In genomic region chr6:111054001-111054975, GRCm38 (mm10) we compare ENCODE assay signal across 15 mouse cellular contexts.
A peak's percentile ranks its signal among the peaks of the same experiment; 100 is the strongest.
DNase-seq lines count a peak whose midpoint lies in the region; ATAC-seq and TF ChIP-seq lines count a peak whose summit lies in the region.
"Had no signal": no experiment of that assay in that cellular context is flagged by ENCODE, and none has a peak within 500 bp of the region (broad histone marks: within the 10 kb centered on the region; RNA-seq: fewer than 3 reads in every experiment).

No protein-coding gene starts in this region.

- no peaks in the 10 kb centered on the region for H3K27me3 ChIP-seq in midbrain, embryonic 14.5 days (ENCODE audit: control insufficient read depth, insufficient read depth, low read length)
- no peaks in the 10 kb centered on the region for H3K27me3 ChIP-seq in midbrain, embryonic 15.5 days (replicated peaks)
- H3K27me3 ChIP-seq: heart, embryonic 15.5 days; liver, embryonic 12.5 days had no signal

- TF ChIP-seq CTCF in left cerebral cortex, adult 2 months (IDR thresholded peaks at IDR 0.05) = no peak; the same call in 1 of the 2 replicates

- H3K4me1 ChIP-seq in midbrain, embryonic 14.5 days (ENCODE audit: control insufficient read depth, insufficient read depth, low read length) = no peaks in the 10 kb centered on the region
- H3K4me1 ChIP-seq in midbrain, embryonic 15.5 days = no peaks in the 10 kb centered on the region
- H3K4me1 ChIP-seq: heart, embryonic 15.5 days; liver, embryonic 12.5 days had no signal

- no peaks in the 10 kb centered on the region for H3K9me3 ChIP-seq in midbrain, embryonic 14.5 days (ENCODE audit: control insufficient read depth, low read length)
- H3K9me3 ChIP-seq in midbrain, embryonic 15.5 days = no peaks in the 10 kb centered on the region
- H3K9me3 ChIP-seq: heart, embryonic 15.5 days had no signal

- no peak for ATAC-seq in midbrain, embryonic 14.5 days (ENCODE audit: low FRiP score, low TSS enrichment)
- ATAC-seq in midbrain, embryonic 15.5 days (replicated peaks) = no peak
- ATAC-seq: liver, embryonic 12.5 days had no signal

- peak; percentile 15 for DNase-seq in midbrain, embryonic 14.5 days
- peak; percentile 46 to 60 for DNase-seq in frontal cortex, postnatal 36 days (ENCODE audit: low spot score in 2 of 2)
- peak; percentile 15 to 30 for DNase-seq in left cerebral cortex, adult 2 months (ENCODE audit: extremely low spot score in 1 of 2, low spot score in 2 of 2)
- peak; percentile 49 to 64 for DNase-seq in right cerebral cortex, postnatal 36 days (ENCODE audit: low spot score in 2 of 2)
- DNase-seq in gastrocnemius, postnatal 25 days = no peak
- no peak for DNase-seq in kidney, postnatal 36 days
- DNase-seq: cerebellum, adult 9-10 months; gastrocnemius, postnatal 10 days; kidney, postnatal 25 days; lung, postnatal 14 days; spleen, adult 18-20 months; thymus, adult 18-20 months had no signal

- no peak overlapping the region for H3K4me3 ChIP-seq in midbrain, embryonic 14.5 days (replicated peaks; ENCODE audit: low read depth, low read length)
- H3K4me3 ChIP-seq in midbrain, embryonic 15.5 days = no peak overlapping the region
- no peak overlapping the region for H3K4me3 ChIP-seq in left cerebral cortex, adult 2 months
- H3K4me3 ChIP-seq: heart, embryonic 15.5 days; liver, embryonic 12.5 days had no signal

- H3K4me2 ChIP-seq in midbrain, embryonic 14.5 days (ENCODE audit: low read length) = no peak overlapping the region
- no peak overlapping the region for H3K4me2 ChIP-seq in midbrain, embryonic 15.5 days
- H3K4me2 ChIP-seq: heart, embryonic 15.5 days; liver, embryonic 12.5 days had no signal

- H3K27ac ChIP-seq in midbrain, embryonic 14.5 days (replicated peaks; ENCODE audit: low read depth, low read length) = no peak overlapping the region
- H3K27ac ChIP-seq in midbrain, embryonic 15.5 days = no peak overlapping the region
- peak overlapping the region; percentile 8; the same call in 1 of the 2 replicates for H3K27ac ChIP-seq in left cerebral cortex, adult 2 months
- H3K27ac ChIP-seq: heart, embryonic 15.5 days; liver, embryonic 12.5 days had no signal

- WGBS in midbrain, embryonic 14.5 days = 75% methylated on average over 7 of the region's 7 CpGs
- WGBS in midbrain, embryonic 15.5 days = 67% methylated on average over 7 of the region's 7 CpGs

- no peaks in the 10 kb centered on the region for H3K36me3 ChIP-seq in midbrain, embryonic 14.5 days (ENCODE audit: control insufficient read depth, insufficient read depth, low read length)
- H3K36me3 ChIP-seq in midbrain, embryonic 15.5 days (replicated peaks) = no peaks in the 10 kb centered on the region
- H3K36me3 ChIP-seq: heart, embryonic 15.5 days; liver, embryonic 12.5 days had no signal

- no peak overlapping the region for H3K9ac ChIP-seq in midbrain, embryonic 14.5 days (replicated peaks; ENCODE audit: low read length)
- no peak overlapping the region for H3K9ac ChIP-seq in midbrain, embryonic 15.5 days
- H3K9ac ChIP-seq: heart, embryonic 15.5 days; liver, embryonic 12.5 days had no signal

- intact Hi-C loops in left cerebral cortex, adult 2 months (cut with DNase I) = no loop called here

Comparison
In these comparisons a context has a peak if more than half of its experiments do, and no peak if none do; other contexts are left out.
1. DNase-seq: peak in midbrain, embryonic 14.5 days (single experiment), frontal cortex, postnatal 36 days (2 of 2), left cerebral cortex, adult 2 months (2 of 2) and right cerebral cortex, postnatal 36 days (2 of 2); none in gastrocnemius, postnatal 25 days (single experiment) and kidney, postnatal 36 days (0 of 2).